Mouse (Mus musculus) 3134 (cell line): Measurements from ENCODE around the gene Mettl5.
A peak's percentile ranks its signal among the peaks of the same experiment; 100 is the strongest.
"Not testable (repeated sequence)": the region's sequence is repeated elsewhere in the genome, so short reads cannot be mapped to it uniquely, and the experiment has no call there.

Source experiments
- DNase-seq: peaks from one replicate; pipeline ENCODE4 v3.0.0-alpha.2; 2011; ENCODE audit warnings: low spot score; ENCODE audit not compliant: insufficient read length; ENCODE audit errors: extremely low read depth

The Mettl5 gene

DNA sequence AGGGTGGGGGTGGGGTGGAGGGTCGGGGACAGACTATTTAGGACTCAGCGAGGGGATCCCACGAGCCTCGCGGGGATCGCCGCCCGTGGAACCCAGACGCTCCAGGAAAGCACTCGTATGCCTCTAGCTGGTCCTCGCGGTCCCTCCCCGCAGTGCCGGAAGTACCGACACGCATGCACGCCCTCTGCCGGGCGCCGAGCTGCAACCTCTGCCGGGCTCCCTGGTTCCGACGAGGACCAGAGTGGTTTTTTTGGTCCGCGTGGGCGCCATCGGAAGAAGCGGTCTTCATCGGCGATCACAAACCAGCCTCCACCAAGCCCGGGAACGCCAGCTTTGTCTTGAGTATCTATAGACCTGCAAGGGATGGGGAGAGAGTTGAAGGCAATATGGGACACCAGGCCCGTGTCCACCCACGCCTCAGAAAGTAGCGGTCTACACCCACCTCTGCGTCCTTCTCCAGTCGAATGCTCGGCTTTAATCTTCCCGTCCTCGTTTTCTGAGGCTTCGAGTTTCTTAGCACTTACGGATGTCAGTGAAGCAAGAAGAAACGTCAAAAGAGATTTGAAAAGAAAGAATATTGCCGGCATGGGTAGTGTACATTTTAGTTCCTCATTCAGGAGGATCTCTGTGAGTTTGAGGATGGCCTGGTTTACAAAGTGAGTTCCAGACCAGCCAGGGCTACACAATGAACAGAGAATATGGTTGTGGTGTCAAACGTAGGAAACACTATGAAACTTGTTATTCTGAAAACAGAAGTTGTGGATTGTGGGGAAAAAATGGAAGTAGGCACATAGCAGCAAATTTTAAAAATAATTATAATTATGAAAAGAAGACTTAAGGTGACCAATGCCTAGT, at the start of gene Mettl5:
Mettl5 (minus strand) TSS at position 165 of the 855 bp plus-strand sequence.
- DNase-seq: peak; percentile 86

DNA sequence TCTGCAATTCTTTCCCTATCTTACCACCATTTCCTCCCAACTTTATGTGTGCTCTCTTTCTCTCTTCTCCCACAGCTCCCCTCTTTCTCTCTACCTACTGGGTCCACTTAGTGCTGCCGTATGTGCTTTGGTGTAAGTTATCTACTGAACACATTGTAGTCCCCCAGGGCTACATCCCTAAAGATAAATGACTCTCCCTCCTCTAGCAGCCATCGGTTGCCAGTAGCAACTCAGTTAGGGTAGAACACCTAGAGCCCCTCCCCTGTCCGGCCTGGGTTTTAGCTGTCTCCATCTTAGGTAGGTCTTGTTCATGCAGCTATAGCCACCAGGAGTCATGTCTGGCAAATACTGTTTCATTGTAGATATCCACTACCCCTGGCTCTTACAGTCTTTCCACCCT, 39.5 kb upstream of the Mettl5 start:
- no peak for DNase-seq

DNA sequence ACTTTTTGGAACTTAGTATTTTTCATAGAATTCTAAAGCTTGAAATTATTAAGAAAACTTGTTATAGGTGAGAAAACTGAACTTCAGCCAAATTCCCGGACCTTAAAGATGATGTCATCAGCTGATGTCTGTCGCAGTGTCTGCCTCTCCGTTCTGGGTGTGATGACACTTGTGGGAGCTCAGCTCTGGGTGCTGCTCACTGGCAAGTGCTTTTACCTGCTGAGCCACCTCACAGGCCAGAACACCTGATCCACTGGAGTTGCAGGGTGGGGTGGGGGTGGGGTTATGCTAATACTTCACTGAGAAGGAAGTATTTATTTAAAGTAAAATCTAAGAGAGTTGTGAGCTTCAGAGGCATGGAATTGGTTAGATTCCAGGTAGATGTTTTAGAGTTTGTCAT, 31.9 kb upstream of the Mettl5 start:
- DNase-seq: no peak

DNA sequence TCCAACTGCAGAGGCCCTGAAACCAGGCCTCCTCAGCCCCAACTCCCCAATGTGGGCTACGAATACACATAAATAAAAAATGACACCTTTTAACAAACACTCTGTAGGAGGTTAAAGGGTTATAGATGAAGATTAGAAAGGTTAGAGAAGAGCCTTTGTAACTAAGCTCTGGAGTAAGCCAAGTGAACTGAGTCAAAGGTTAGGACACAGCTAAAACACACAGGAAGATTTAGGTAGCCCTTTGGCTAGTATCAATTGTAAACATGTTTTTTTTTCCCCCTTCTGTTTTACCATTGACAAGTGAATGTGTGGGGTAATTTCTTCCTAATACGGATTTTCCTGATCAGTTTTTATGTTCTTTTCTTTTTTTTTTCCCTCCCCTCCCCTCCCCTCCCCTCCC, 27.4 kb upstream of the Mettl5 start:
- no peak for DNase-seq

DNA sequence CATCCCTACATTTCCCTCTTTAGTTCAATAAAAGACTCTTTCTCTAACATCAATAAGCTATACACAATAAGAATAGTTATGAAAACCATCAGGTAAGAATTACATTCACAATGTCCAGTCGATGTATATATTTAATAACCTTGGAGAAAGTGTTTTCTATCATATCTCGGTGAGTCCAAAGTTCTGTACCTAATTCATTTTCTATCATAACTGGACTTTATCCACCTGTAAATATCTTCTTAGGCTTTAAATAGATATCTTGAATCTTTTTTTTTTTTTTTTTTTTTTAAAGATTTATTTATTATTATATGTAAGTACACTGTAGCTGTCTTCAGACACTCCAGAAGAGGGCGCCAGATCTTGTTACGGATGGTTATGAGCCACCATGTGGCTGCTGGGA, 22.0 kb upstream of the Mettl5 start:
- not testable (repeated sequence) for DNase-seq

DNA sequence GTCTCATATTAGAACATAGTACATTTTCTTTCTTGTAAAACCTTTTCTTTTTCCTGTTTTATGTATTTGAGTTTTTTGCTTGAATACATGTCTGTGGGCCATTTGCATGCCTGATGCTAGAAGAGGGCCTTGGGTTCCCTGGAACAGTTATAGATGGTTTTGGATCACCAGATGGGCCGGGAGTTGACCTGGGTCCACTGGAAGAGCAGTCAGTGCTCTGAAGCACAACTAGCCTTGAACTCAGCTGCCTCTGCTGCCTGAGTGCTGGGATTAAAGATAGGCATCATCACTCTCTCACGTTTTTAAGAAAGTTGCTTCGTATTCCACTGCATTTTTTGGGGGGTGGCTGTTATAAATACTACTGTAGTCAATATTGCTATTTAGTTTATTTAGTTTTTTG, 18.1 kb upstream of the Mettl5 start:
- no peak for DNase-seq

DNA sequence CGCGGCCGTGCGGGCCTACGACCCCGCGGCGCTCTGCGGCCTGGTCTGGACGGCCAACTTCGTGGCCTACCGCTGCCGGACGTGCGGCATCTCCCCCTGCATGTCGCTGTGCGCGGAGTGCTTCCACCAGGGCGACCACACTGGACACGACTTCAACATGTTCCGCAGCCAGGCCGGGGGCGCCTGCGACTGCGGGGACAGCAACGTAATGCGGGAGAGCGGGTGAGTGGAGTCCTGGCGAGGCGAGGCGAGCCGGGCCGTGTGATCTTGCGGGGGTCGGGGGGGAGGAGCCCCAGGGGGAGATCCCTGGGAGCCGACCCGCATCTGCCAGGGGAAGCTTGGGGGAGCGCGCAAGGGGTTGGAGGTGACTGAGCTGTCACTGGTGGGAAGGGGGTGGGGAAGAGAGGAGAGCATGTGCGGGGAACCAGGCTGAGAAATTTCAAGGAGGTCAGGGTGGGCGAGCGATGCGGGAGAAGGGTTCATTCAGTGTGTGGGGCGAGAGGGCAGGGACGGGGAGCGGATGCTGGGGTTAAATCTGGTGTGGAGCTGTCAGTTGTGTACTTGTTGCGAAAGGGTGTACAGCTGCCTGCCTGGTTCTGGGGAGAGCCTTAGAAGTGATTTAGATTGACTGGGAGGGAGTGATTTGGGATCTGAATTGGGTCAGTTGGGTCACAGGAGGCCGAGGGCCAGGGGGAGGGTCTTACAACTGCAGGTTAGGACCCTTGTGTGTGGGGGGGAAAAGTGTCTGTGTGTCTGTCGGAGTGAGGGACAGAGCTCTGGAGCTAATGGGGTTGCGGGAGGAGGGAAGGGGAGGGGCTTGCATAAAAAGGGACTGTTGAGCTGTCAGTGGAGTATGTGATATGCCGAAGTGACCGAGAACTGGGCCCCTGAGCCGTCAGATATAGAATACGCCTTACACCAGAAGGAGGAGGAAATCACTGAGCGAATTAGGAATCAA, 12.5 kb upstream of the Mettl5 start:
- DNase-seq: peak; percentile 64

DNA sequence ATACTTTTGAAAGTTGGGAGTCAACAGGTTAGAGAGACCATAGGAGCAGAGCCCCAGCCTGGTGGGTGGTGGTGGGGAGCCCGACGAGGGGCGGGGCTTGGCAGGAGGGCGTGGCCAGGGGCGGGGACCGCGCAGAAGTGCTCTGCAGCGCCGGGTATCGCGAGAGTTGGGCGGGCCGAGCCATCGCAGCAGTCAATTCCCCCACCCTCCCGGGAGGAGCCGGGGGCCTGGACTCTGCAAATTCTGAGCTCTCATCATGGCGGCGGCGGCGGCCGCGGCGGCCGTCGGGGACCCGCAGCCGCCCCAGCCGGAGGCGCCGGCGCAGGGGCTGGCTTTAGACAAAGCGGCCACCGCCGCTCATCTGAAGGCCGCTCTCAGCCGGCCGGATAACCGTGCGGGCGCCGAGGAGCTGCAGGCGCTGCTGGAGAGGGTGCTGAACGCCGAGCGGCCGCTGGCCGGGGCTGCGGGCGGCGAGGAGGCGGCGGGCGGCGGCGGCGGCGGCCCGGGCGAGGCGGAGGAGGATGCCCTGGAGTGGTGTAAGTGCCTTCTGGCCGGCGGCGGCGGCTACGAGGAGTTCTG, 11.7 kb upstream of the Mettl5 start, which contains the start of gene Ubr3:
Ubr3 (plus strand) TSS at position 208 of the 579 bp plus-strand sequence.
- DNase-seq: peak; percentile 91

DNA sequence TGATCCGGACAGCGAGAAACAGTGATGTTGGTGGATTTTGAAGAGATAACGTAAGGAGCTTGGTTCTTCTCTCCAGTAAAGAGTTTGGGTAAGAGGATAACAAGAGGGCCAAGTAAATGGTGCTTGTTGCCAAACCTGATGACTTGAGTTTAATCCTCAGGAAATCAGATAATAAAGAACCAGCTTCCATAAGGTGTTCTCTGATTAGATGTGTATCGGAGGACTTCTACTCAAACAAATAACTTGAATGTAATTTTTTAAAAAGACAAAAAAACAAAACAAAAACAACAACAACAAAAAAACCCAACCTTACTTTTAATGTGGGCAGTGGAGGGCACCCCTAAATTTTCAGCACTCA, 10.8 kb upstream of the Mettl5 start:
- DNase-seq: no peak

DNA sequence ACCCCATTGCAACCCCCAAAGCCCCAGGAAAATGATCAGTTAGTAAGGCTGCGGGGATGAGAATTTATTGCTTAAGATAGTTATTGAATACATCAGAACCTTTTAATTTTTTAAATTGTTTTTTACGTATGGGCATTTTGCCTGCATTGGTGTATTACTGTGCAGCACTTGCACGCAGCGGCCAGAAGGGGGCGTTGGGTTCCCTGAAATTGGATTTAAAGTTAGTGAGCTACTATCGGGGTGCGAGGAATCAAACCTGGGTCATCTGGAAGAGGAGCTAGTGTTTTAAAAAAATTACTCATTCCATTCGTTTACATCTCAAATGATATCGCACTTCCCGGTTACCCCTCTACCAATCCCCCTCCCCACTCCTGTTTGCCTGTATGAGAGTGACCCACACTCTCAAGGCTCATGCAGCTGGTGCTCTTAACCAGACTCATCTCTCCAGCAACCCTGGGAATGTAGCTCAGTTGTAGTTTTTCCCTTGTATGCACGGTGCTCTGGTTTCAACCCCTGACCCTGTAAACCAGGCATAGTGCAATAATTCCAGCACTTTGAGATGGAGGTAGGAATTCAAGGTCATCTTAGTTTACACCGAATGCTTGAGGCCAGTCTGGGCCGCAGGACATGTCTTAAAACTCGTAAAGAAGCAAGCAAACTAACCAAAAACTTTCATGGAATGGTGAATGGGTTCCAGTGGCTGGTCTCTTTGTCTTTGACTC, 10.2 kb upstream of the Mettl5 start:
- DNase-seq: no peak

DNA sequence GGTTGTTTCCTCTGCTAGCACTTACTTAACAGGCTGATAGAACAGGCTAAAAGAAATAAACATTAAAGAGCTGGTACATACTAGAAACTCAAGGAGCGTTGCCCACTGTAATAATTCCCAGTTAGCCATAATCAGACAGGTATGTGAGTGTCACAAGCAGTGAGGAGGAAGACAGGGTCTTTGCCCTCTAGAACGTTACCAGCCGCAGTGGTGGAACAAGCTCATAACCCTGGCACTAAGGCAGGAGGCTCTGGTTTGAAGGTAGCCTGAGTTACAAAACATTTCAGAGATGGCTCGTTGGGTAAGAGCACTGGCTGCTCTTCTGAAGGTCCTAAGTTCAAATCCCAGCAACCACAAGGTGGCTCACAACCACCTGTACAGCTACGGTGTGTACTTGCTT, 8.5 kb upstream of the Mettl5 start:
- no peak for DNase-seq

DNA sequence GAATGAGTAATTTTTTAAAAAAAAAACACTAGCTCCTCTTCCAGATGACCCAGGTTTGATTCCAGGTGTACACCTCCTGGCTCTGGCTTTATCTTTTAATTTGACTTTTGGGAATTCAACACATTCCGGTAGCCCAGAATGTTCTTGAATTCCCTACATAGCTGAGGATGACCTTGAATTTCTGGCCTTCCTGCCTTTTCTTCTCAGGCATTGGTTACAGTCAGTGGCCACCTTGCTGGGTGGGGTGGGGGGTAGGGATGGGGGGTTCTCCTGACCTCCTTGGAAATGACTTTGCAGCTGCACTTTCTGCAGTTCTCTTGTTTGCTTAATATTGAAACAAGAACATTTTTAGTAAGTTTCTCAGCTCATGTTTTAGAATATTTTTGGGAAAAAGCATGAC, 7.7 kb upstream of the Mettl5 start:
- DNase-seq: no peak

DNA sequence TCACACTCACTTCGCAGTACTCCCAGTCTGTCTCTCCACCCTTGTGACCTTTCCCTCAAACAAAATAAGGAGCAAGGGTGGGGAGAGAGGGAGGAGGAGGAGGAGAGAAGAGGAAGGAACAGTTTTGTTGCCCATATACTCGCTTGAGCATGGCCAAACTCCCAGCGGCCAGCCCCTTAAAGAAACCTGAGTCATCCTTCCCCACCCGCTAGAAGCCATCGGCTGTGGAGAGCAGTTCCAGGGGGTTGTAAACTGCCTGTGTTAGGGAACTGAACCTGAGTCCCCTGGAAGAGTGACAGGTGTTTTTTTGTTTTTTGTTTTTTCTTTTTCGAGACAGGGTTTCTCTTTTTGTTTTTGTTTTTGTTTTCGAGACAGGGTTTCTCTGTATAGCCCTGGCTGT, 5.4 kb upstream of the Mettl5 start:
- no peak for DNase-seq

DNA sequence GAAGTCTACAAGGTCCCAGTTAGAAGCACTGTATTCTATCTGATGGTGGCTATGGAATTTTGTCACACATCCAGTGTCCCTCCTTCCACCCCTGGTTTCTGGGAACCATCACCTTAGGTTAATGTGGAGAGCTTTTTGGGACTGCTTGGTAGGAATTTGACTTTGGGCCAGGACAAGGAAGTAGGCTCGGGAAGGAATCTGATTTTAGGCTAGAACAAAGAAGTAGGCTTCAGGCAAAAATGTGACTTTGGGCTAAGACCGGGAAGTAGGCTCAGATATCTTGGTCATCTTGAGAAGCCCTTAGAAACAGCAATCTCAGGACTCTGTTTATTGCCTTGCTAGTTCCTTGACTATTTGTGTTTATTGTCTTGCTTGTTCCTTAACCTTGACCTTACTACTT, 3.5 kb upstream of the Mettl5 start:
- DNase-seq: no peak

DNA sequence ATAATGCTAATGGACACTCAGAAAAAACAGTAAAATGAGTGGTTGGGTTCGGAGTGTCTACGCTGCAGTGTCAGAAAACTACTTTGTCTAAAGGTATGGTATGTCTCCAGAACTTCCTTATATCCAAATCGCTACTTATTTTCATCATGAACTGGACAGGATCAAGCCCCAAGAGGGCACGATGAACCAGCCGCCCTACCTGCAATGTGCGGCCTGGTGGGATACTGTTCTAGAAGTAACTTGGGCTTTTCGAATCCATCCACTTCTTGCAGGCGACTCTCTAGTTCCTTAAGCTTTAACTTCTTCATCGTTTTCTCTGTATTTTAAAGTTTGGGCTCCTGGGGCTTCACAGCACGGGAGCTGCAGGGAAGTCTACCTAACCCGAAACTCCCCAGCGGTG, 365 bp downstream of the Mettl5 start:
- no peak for DNase-seq

DNA sequence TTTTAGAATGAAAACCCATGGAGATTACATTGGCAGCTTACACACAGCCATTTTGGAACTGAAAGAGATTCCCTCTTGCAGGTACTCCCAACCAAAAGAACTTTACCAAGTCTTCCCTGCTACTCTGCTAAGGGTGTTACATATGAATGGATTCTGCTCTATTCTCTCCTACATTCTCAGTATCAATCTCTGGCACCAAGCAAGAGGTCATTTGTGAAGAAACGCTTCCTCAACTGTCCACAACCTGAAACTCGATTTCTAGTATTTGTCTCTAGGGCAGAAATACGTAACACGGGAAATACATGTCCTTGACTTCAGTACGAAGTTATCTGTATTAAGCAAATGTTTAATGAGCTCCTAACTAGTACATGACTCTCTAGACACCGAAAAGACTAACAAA, 834 bp downstream of the Mettl5 start:
- DNase-seq: no peak

DNA sequence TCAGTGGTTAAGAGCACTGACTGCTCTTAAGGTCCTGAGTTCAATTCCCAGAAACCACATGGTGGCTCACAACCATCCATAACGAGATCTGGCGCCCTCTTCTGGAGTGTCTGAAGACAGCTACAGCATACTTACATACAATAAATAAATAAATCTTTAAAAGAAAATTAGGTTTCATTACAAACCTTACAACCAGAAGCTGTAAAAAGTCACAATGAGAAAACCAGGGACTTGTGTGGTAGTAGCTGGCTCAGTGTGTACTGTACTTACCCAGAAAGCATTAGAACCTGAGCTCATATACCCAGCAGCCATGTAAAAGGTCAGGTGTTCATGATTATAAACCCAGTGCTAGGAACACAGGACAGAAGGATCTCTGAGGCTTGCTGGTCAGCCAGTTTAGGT, 1.4 kb downstream of the Mettl5 start:
- peak; percentile 32 for DNase-seq

DNA sequence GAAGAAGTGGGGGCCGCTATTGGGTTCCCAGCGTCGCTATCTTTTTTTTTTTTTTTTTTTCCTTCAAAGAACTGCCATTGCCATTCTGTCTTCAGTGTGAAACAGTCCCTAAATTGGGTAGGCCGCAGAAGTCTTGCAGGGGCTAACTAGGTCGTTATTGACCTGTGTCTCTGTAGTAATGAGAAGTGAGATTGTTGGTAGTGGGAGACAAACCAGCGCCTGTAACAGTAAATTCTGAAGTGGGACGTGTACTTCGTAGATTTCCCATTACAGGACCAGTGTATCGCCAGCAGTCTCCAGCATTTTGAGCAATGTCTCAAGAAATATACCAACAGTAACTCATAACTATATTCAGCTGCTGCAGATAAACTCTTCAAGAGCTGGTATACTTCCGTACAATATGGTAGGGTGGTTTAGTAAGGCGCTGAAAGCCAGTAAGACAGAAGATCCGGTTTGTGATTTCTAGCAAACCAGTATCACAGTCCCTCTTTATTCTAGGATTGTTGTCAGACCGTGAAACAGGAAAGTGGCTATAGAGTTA, 23.2 kb downstream of the Mettl5 start:
- DNase-seq: no peak

DNA sequence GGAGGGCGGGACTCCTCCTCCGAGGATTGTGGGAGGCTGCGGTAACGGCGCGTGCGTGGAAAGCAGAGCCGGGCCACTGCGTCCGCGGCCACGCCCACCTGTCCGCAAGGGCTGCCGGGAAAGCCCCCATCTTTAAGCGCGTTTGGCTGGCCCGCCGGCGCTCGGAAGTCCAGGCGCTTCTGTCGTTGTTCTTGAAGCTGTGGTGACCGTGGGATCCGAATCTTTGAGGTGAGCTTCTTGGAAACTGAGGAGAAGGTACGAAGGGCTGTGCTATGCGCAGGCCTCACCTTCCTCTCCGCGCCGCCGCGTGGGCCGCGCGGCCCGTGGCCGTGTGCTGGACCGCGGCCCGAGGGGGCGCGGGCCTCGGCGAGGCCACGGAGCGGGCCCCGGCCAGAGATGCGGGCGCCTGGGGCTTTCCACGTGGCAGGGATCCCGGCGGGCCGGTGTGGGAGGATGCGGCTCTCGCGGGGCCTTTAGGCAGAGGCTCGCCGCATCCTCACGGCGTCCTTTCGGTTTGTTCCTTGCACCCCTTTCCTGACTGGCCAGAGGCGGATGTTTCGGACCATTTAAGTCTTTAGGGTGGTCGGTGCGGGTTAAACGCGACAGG, 23.8 kb downstream of the Mettl5 start, which contains the start of gene Ssb:
Ssb (plus strand) TSS at position 78 of the 607 bp plus-strand sequence.
- DNase-seq: peak; percentile 92

DNA sequence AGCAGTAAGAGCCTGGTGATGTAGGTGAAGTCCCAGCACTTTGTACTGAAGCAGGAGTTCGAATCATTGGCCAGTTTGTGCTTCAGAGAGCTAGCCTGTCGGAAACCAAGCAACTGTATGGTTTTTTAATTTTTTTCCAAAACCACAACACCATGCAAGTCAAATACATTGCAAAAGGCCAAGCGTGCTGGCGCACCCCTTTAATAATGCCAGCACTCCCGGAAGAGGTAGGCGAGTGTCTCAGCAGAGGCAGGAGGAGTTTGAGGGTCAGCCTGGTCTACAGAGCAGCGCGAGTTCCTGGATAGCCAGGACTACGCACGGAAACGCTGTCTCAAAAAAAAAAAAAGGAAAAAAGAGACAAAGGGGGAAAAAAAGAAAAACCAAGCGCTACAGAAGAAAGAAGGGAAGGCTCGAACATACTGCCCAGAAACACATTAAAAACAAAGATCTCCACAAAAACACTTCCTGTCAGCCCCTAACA, 24.4 kb downstream of the Mettl5 start:
- no peak for DNase-seq
